Mouse (Mus musculus) testis, adult 10 weeks (tissue): ENCODE data around the gene Pdha2. TPM values are rescaled to one million over a fixed set of nuclear protein-coding genes. Genes with fewer than 3 reads are reported as not detected.

Experiments
- polyA plus RNA-seq: library from polyadenylated mRNA; stranded (reverse); fragments of 350-450 nt; fragmentation: Illumina TruSeq; extraction: RNeasy Lipid Tissue Mini Kit (QIAGEN cat#74804); gene quantifications from one replicate; pipeline ENCODE4 v1.2.3, GENCODE M21; 2014; ENCODE audit warnings: low read depth, low replicate concordance

Pdha2 gene
- 149 TPM for polyA plus RNA-seq

GRCm38 (mm10) chr3:141212255-141212654 is at the start of gene Pdha2:
Gene Pdha2 (minus strand): TSS chr3:141212355.

